Mouse (Mus musculus): ENCODE measurements around the gene Taar7a.
A peak's percentile ranks its signal among the peaks of the same experiment; 100 is the strongest.

The Taar7a gene

GRCm38 (mm10) chr10:23993381-23993780 is at the start of gene Taar7a:
Taar7a (minus strand) TSS chr10:23993481.
- DNase-seq (ENCODE audit: low read depth, low spot score): no peak

DNA sequence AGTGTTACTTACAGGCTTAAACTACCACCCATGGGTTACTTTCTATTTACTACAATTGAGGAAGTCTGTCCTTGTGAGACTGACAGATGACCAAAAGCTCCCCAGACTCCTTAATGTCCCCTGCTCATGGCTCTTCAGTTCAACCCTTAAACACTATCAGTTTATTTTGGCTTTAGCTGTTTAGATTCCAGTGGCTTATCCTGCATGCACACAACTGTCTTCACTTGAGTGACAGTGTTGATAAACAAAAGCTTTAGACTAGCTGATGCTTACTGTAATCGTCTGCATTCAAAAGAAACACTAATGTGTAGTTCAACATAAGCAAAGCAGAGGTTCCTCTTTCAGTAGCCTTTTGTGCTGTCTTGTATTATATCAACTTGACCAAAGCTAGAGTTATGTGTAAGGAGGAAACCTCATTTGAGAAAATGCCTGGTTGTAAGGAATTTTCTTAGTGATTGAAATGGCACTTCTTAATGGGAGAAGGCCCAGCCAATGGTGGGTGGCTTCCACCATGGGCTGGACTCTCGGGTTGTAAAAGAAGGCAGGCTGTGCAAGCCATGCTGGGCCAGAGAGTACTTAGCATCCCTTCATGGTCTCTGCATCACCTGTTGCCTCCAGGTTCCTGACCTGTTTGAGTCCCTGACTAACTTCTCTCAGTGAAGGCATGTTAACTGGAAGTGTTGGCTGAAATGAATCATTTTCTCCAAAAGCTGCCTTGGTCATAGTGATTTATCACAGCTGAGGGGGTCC is 47.0 kb upstream of the Taar7a start:
- no peak for DNase-seq (ENCODE audit: low read depth, low spot score)

- no peak for DNase-seq (ENCODE audit: low read depth, low spot score)
Observed at GRCm38 (mm10) chr10:24037314-24037713, 44.0 kb upstream of the Taar7a start, which contains the start of gene Taar7e. Taar7e (plus strand) TSS chr10:24037614.

GRCm38 (mm10) chr10:24031347-24031746 is 38.1 kb upstream of the Taar7a start:
- no peak for DNase-seq (ENCODE audit: low read depth, low spot score)

GRCm38 (mm10) chr10:24026922-24027321 is 33.6 kb upstream of the Taar7a start, which contains the start of gene Taar7d:
Taar7d (plus strand) TSS chr10:24027222.
- no peak for DNase-seq (ENCODE audit: low read depth, low spot score)

DNA sequence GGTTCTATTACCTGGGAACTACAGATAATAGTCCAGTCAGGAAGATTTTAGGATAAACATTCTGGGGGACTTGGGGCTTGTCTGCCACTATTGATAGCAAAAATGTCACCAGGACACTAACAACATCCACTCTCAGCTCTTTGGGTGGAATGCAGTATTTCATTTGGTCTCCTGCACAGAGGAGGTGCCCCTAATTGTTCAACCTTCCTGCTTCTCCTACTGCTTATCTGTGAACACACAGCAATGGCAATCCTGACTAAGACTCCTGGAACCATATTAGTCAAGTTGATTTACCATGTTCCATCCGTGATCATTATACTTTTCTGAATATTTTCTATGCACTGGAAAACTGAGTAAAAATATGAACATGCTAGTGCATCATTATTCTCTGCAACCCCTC is 14.9 kb upstream of the Taar7a start:
- DNase-seq (ENCODE audit: low read depth, low spot score): no peak

- no peak for DNase-seq (ENCODE audit: low read depth, low spot score)
Observed at GRCm38 (mm10) chr10:24007034-24007433, 13.8 kb upstream of the Taar7a start.

DNA sequence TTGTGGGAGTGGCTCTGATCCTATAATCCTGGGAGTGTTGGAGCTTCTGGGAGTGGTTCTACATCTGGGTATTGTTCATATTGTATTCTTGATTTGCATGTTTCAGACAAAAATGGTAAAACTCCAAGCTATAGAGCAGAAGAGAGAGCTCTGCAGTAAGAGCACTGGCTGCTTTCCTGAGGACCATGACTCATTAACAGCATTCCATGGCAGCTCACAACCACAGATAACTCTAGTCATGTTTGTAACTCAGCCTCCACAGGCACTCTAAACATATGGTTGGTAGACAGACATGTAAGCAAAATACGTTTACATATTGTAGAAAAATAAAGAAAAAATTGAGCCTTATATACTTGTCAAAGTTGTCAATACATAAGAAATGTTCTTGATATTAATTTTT is 13.2 kb upstream of the Taar7a start:
- DNase-seq (ENCODE audit: low read depth, low spot score): no peak

DNA sequence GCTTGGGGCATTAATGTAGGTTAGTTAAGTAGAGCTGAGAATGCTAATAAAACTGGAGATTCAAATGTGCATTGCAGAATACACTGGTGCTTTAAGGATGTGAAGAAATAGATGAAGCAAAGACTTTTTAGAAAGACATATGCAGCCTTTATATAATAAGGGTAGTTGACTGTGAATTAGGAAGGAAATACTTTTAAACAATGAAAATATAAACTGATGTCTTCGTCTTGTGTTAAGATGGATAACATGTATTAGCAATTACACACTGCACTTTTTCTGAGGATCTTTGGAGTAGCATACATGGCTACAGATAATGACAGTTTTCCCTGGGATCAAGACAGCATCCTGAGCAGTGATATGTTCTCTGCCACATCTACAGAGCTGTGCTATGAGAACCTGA is 6.4 kb upstream of the Taar7a start, which contains the start of gene Taar7b:
TSS of gene Taar7b (plus strand) at position 301 of the 400 bp plus-strand sequence.
- DNase-seq (ENCODE audit: low read depth, low spot score): no peak

DNA sequence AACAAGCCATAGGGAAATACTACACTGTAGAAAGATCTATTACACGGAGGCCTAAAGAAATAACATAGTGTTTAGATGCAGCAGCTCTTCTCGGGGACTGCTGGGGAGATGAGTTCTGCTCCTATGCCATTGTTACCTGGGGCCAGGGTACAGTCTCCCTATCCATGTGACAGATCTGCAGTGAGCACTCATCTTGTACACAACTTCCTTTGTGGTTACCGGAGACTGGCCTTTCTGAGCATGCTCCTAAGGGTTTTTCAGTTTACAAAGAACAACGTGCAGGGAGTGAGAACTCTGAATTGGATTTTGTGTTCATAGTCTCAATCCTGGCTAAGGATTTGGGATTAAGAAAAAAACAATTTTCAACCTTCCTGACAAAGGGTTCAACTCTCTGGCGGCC is 6.9 kb downstream of the Taar7a start:
- no peak for DNase-seq (ENCODE audit: low read depth, low spot score)

DNA sequence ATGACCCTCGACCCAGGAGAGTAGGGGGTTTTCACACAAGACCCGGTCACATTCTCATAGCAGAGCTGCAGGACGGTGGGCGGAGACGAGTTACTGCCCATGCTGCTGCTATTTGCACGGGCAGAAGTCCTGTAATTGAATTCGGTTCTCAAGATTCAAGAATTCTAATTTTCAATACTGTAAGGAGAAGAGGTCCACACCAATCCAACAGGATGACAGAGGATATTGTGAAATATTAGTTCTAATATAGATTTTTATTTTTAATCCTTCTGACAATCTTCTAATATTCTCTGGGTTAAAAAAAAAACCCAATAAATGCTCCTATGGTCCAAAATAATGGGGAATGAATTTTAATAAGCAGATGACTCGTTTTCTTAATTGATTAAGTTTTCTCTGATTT is 7.7 kb downstream of the Taar7a start, which contains the start of gene Taar6:
TSS of gene Taar6 (minus strand) at position 101 of the 400 bp plus-strand sequence.
- DNase-seq (ENCODE audit: low read depth, low spot score): no peak

- DNase-seq (ENCODE audit: low read depth, low spot score): peak; percentile 37
Observed at GRCm38 (mm10) chr10:23978901-23979705, 14.2 kb downstream of the Taar7a start.

DNA sequence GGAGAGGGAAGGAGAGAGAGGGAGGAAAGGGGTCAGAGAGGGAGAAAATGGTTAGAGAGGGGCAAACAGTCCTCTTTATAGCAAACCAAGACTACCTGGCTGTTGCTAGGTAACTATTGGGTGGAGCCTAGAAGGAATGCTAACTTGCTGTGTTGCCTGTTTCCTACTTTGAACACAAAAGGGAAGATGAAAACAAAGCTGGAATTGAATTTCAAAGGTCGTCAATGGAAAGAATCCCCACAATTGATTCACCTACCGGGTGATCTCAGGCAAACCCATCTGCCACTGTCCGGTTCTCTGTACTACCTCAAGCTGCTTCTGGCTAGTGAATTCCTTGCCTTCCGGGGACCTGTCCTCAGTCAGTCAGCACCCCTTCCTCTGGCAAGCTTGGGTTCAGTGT is 15.3 kb downstream of the Taar7a start:
- DNase-seq (ENCODE audit: low read depth, low spot score): no peak

DNA sequence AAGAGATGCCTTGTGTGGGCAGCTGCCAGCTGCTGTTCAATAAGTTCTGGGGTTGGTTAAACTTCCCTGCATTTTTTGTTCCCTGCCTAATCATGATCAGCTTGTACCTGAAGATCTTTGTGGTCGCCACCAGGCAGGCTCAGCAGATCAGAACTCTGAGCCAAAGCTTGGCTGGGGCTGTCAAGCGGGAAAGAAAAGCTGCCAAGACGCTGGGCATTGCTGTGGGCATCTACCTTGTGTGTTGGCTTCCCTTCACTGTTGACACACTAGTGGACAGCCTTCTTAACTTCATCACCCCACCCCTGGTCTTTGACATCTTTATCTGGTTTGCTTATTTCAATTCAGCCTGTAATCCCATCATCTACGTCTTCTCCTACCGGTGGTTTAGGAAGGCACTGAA is 22.0 kb downstream of the Taar7a start:
- DNase-seq (ENCODE audit: low read depth, low spot score): no peak

DNA sequence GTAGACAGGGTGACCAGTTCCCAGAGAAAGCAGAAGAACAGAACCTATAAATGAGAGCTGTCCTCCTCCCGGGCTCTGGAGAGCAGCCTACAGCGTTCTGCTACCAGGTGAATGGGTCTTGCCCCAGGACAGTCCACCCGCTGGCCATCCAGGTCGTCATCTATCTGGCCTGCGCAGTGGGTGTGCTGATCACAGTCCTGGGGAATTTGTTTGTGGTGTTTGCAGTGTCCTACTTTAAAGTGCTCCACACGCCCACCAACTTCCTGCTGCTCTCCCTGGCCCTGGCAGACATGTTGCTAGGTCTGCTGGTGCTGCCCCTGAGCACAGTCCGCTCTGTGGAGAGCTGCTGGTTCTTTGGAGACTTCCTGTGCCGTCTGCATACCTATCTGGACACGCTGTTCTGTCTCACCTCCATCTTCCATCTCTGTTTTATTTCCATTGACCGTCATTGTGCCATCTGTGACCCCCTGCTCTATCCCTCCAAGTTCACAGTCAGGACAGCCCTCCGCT is 22.6 kb downstream of the Taar7a start, which contains the start of gene Taar5:
TSS of gene Taar5 (plus strand) at position 51 of the 510 bp plus-strand sequence.
- no peak for DNase-seq (ENCODE audit: low read depth, low spot score)

DNA sequence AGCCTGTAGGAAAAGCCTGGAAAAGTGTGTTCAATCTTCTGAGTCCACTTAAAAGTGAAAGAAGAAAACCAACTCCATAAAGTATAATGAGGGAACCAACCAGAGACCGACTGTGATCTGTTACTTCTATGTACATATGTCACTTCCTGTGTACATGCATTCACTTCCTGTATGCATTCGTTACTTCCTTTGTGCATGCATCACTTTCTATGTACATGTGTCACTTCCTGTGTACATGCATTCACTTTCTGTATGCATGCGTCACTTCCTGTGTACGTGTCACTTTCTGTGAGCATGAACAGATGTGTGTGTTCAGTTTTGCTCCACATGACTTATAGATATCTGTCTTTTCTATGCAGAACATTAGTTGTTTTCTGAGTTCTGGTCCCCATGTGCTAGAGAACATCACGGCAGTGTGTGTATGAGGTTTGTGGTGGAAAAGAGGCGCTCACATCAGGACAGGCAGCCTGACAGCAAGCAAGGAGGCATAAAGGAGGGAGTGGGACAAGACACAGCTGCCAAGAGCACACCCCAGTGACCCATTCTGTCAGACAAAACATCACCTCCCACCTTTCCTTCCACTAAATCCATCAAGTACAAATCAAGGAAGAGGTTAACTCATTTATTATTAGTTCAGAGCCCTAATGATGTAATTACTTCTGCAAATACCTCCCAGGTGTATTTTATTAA is 28.2 kb downstream of the Taar7a start:
- peak; percentile 1 for DNase-seq (ENCODE audit: low read depth, low spot score)

DNA sequence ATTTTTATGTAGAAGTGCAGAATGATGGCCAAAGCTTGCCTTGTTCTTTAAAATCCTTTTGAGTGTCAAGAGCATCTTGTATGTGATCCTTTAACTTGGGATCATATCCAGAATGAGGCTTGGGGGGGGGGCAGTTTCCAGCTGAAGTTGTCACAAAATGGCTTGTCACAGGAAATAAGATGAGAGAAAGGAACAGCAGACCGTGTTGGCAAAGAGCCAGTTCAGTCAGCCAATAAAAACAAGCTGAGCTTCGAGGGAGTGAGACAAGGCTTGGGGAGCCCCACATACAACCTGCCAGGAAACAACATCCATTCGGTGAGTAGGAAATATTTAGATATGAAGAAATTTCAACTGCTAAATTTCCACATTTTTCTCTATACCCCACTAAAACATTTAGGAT is 29.8 kb downstream of the Taar7a start:
- DNase-seq (ENCODE audit: low read depth, low spot score): no peak

- no peak for DNase-seq (ENCODE audit: low read depth, low spot score)
Observed at GRCm38 (mm10) chr10:23960444-23960915, 32.8 kb downstream of the Taar7a start, which contains the start of gene Taar4. Taar4 (plus strand) TSS chr10:23960494.

DNA sequence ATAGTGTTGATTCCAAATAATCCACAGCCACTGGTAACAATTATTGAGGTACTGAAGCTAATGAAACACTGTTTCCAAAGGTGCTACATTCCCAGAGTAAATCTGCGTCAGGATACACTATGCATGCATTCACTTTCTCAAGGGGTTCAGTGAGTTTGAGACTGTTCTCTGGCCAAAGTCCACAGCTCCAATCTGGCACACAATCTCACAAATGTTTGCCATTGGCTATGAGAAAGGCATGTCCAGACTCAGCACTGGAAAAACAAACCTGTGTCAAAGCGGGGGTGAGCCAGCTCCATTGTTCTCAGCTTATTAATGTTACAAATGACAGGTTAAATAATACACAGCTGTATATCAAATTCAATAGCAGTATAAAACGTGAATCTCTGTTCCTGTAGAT is 34.2 kb downstream of the Taar7a start:
- DNase-seq (ENCODE audit: low read depth, low spot score): no peak

GRCm38 (mm10) chr10:23951714-23952113 is 41.6 kb downstream of the Taar7a start:
- DNase-seq (ENCODE audit: low read depth, low spot score): no peak

GRCm38 (mm10) chr10:23949508-23950005 is 43.7 kb downstream of the Taar7a start, which contains the start of gene Taar3:
Taar3 (plus strand) TSS chr10:23949558.
- DNase-seq (ENCODE audit: low read depth, low spot score): no peak
